Mouse (Mus musculus) thymus, adult 18-20 months (tissue): ENCODE measurements around the gene Gm20431.
A peak's percentile ranks its signal among the peaks of the same experiment; 100 is the strongest.

Source experiments
- DNase-seq, 2 experiments: peaks; one replicate each; pipeline ENCODE4 v3.0.0; 2022; ENCODE audit warnings: mixed read lengths in 2 of 2

Gm20431 gene

DNA sequence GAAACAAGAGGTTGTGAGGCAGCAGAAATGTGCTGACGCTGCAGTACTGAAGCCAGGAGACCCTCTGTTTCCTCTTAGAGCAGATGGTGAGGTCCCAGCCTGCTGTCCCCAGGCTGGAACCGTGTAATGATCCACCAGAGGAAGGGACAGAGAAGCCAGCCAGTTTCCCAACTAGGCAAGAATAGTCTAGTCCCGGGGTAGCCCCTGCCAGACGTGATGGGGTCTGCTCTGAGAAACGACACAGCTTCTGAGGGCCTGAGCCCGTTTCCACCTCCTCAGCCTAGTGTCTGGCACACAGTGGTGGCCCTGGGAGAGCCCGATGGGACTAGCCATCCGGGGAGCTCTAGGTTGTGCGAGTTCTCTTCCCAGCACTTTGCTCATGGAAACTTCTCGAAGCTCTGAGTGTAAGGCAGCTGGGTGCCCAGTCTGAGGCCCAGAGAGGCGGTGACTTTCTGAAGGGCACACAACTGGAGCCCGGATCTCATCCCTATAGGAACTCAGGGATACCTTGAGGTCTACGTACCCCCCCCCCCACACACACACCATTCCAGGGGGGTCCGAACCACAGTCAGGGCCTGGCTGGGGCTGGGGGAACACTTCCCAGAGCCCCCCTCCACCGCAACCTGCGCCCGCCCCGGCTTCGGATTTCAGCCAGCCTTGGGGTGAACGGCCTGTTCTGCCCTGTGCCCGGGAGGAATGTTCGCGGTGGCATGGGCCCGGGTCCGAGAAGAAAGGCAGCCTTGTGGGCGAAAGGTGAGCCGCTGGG lies 64.4 kb downstream of the Gm20431 start:
- no peak for DNase-seq

DNA sequence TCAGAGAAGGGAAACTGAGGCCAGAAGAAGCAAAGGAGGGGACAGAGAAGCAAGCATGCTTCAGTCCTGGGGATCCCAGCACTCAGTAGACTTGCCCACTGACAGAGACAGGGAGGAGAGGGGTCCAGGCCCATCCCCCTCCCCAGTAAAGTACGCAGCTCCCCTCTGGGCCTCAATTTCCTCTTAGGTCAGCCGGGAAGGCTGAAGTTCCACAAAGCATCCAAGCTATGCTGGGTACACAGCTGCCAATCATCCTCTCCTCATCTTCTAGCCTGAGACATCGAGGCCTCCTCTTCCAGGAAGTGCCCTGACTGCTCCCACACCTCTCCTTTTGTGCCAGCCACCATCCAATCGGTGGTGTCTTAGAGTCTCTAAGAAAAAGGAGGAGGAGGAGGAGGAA lies 65.0 kb downstream of the Gm20431 start:
- no peak for DNase-seq

DNA sequence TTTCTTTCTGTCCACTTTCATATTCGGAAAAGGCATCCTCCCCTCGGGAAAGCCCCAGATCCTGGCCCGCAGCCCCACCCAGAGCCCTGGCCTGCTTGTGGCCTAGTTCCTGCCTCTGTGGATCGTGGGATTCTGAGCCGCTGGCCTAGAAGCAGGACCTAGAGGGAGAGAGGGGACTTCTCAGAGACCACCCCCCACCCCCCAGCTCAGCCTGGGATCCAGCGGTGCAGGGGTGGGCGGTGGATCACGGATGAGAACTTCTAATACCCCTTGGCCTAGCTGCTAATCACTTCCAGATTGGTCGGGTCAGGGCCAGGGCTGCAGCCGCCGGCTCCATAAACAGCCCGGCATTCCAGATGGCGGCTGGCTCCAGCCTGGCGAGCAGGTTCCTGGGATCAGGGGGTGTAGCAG lies 65.5 kb downstream of the Gm20431 start:
- no peak for DNase-seq

DNA sequence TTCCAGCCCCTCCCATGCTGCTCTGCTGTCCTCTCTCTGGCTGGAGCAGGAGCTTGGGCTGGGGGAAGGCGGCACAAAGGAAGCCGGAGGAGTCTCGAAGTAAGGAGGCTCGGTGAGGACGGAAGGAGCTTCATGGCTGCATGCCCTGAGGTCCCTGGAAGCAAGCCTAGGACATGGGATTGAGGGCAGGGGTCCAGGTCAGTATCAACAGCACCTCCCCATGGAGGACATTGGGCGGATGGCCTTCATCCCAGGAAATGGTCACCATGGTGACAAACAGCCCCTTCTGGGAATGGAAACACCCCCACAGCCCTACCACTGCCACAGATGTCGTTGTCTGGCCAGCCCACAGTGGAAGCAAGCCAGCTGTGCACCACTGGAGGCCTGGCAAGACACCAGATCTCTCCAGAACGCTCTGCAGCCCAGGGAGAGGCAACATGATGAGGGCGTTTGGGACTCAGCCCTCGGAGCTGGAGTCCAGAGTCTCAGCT lies 66.8 kb downstream of the Gm20431 start:
- DNase-seq = no peak

DNA sequence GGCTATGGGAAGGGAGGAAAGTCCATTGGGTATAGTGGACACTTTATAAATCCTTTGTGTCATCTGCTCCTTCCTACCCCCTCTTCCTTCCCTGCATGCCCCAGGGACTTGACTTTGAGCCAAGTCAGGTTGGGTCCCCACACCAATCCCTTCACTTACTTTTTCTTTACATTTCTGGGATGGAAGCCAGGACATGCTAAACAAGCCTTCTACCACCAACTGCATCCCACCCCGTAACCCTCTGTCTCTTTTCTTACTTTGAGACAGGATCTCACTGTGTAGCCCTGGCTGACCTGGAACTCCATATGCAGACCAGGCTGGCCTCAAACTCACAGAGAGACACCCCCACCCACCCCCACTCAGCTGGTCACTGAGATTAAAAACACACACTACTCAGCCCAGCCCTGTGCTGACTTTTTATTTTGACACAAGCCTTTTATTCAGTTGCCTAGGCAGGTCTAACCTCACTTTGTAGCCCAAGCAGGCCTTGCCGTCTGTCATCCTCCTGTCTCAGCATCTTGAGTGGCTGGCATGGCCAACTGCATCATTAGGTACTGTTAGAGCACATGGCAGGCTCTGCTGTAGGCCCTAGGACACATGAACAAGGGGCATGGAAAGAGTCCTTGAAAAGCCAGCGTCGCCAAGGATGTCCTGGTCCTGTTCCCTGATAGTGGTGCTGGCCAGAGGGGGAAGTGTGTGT lies 67.6 kb downstream of the Gm20431 start:
- no peak for DNase-seq

DNA sequence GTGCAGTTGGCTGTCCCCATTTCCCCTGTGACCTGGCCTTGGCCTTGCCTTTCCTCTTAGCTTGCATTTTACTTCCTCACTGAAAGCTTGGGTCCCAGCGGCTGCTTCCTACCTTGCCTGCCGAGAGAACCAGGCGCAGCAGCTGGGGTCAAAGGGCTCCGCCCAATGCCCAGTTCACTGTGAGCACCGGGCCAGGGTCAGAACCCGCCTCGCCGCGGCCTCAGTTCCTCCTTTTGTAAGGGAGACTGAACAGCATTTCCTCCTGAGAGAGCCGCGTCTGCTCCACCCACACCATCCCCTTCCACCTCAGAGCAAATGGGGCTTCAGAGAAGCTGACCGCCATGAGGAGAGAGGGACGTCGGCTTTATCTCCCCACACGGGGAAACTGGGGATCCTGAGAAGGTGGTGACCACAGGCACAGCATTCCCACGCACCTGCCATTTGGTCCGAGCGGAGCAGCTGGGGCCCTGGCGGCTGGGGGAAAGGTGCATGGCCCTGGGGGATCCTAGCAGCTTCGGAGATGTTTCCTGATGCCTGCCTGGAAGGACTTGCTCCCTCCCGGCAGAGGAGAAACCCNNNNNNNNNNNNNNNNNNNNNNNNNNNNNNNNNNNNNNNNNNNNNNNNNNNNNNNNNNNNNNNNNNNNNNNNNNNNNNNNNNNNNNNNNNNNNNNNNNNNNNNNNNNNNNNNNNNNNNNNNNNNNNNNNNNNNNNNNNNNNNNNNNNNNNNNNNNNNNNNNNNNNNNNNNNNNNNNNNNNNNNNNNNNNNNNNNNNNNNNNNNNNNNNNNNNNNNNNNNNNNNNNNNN lies 72.3 kb downstream of the Gm20431 start:
- DNase-seq = peak; percentile 46 to 61

DNA sequence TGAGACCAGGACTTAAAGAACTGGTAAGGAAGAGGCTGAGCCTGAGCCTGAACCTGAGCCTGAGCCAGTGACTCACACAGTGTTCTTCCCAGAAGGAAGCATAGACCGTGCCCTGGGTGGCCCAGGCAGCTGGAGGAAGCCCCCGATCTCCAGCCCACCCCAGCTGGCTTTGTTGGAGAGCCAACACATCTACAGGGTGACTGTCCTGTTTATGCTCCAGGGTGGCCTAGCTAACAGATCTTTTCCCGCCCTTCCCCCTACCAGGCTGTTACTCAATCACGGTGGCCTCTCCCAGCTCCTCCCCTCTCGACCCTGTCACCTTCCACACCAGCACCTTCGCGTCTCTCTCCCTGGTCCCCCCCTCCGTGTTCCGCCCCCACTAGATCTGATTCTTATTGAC lies 74.3 kb downstream of the Gm20431 start:
- DNase-seq = no peak

DNA sequence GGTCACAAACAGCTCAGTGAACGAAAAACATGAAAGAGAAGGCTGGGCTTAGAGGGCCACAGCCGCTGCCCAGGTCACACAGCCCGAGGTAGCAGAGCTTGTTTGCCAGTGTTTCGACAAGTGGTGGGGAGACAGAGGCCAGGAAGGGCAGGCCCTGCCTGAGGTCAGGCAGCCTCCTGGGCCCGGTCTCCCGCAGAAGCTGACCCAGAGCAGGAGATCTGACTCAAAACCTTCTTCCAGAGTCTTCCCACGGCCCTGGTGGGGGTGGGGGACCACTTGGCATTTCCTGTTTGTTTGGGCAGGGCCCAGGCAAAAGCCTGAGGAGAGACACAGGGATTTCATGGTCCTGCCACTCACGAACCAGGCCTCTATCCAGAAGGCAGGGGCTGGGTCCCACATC lies 75.3 kb downstream of the Gm20431 start:
- no peak for DNase-seq

DNA sequence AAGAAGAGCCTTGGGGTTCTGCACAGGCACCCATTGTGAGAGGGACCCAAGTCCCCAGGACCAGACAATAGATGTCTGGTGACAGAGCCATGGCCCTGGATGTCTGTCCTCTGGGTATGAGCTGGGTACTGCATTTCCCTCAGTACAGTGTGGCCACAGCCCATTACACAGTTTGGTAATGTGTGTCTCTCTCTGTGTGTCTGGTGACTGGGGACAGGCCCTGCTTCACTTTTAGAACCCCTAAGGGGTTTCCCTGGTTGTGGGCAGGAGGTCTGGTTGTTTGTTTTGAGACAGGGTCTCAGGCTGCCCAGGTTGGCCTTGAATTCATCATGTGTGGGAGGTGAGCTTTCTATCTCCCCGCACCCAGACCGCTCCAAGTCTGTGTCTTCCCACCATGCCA lies 76.0 kb downstream of the Gm20431 start:
- no peak for DNase-seq

DNA sequence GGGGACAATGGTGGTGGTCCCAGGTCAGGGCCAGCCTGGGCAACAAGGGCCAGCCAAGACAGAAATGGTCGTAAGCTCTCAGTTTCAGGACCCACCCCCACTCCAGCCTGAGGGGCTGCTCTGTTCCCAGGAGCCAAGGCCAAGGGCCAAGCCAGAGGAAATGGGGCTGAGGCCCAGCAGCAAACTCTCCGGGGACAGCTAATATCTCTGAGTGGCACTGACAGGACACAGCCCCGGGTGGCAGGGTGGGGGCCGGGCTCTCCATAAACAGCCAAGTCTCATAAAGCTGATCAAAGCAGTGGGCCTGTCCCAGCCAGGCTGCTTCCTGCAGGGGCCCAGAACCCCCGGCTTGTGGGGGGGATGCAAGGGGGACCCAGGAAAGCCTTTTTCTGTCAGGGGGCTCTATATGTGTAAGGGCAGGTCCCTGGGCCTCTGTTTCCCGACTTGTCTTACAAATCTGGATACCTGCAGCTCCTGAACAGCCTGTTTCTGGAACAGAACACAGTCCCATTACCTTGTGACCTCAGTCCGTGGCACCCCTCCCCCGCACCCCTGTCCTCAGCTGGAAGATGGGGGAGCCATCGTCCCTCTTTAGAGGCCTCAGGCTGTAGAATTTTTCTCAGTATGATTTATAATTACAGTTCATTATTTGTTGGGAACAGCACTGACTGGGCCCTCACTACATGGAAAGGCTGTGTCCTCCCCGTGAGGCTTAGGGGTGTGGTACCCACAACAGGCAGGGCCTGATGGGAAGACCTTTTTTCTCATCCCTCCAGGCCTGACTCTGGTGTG lies 77.9 kb downstream of the Gm20431 start:
- no peak for DNase-seq

DNA sequence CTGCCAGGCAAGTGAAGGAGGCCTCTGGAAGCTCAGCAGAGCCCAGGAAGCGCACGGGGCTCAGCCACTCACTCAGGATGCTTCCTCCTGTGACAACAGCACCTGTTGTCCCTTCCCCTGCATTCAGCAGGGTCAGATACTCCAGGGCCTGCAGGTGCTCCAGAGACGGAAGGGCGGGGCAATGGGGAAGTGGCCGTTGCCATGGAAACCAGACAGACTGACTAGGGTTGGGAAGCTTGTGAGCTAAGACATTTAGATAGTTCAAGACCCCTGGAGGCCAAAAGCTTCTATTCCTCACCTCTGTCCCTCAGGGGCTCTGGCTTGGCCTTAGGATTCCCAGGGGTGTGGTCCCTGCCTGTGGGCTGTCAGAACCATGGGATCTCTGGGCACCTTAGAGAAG lies 82.8 kb downstream of the Gm20431 start:
- DNase-seq = peak; percentile 44 to 71

DNA sequence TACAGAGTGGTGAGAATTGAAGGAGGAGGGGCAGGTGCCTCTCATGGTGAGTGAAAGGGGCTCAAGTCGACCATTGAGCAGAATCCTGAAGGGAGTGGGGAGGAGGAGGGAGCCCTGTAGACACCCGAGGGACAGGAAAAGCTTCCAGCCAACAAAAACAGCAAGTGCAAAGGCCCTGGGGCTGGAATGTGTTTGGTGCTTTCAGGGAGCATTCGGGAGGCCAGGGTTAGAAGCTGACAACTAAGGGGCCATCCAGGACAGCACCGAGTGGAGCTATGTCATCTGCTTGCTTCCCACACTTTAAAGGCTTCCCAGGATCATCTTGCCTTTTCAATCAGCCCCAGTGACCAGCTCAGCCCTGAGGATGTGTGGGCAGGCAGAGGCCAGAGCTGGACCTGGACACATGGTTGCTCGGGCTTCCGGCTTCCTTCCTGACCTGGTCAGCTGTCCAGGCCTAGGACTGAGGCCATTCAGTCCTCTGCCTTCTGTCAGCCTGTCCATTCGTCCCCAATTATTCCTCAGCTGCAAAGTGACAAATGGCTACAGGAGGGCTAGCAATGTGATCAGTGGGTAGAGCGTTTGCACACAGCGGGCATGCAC lies 84.0 kb downstream of the Gm20431 start:
- no peak for DNase-seq

DNA sequence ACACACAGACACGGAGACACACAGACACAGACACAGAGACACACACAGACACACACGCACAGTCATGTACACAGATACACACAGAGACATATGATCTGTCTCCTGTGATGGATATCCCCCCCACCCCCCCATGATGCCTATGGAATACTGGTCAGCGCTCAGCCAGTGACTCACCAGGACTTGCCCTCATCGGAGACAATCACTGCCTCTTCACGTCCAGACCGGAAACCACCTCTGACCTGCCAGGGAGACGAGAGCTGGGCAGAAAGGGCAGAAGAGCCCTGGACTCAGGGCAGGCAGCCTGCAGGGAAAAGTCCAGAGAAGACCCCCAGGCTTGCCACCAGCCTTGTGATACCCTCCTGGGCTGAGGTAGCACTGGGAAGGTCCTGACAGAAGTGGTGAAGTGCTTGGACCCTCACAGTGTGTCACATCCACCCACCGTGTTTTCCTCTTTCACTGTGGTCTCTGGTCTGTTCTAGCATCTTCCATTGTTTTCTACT lies 85.1 kb downstream of the Gm20431 start:
- DNase-seq = no peak

DNA sequence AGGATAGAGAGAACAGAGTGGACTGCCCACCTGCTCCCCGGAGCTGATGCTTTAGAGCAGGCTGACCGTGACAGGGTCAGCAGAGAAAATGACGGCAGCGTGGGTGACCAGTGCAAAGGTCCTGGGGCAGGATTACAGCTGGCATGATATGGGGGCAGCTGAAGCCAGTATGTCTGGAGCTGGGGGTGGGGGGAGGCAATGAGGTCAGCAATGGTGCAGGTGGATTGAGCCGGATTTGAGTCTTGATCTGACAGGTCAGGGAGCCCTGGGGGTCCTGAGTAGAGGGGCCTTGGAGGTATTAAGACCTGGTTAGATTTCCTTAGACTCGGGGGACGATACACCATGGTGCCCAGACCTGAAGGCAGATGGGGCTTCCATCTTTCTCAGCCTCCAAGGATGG lies 85.7 kb downstream of the Gm20431 start:
- no peak for DNase-seq

DNA sequence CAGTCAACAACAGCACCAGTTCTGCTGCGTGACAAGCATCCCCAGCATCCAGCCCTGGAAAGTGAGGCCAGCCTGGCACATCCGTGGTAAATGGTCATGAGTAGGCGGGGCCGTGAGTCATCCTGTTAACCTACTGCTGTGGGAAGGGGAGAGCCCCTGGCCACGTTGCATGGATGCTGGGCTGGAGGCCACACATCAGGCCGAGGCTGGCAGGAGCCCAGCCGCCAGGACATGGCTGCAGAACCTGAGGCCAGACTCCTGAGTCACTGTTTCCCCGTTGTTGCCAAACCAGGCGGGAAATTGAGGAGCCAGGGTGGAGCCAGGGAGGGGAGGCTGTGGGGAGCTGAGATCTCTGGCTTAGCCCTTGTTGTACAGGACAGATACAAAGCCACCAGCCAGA lies 86.5 kb downstream of the Gm20431 start:
- DNase-seq = no peak

DNA sequence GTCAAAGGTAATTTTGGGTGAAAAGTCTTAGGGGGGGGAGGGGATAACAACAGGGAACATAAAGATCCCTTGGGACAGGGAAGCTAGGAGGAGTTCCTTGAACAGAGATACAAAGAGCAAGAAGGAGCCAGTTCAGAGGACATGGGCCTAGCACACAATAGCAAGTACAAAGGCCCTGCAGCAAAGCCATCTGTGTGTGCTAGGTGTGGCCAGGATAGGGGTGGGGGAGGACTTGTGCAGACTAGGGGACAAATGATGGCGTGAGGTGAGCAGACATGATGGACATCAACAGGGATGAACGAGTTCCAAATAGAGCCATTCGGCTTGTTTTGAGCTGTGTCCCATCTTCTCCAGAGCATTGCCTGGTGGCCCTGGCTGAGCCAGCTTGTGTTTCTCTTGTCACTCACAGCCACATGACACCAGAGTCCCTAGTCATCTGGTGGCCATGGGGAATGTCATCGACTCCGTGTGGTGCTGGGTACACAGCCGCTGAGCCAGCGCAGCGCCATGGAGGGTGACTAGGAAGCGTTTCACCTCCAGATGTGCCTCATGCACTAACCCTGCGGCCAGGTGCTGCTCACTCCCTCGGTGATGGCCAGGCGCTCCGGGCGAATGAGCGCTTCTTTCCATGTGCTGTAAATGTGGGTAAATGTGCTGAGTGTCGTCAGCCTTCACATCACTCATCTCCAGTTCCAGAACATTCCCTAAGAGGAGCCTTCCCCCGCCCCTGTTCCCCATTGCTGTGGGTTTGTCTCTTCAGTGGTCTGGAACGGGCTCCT lies 89.7 kb downstream of the Gm20431 start:
- DNase-seq = no peak

DNA sequence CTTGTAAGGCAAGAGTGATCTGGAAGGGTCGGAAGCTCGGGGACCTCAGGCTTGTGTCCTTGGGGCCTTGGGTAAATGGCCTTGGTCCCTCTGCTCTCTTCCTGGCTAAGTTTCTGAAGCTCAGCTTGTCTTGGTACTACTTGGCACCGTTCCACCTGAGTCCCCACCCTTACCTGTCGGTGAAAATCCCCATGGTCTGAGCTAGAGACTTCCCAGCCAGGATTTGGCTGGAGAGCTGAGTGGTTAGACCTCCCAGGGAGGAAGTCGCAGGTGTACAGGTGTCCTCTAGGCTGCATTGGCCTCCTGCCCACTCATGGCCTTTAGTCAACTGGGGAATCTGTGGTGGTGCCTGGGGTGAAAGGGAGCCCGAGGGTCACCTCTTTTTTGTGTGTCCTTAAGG lies 90.5 kb downstream of the Gm20431 start:
- no peak for DNase-seq

DNA sequence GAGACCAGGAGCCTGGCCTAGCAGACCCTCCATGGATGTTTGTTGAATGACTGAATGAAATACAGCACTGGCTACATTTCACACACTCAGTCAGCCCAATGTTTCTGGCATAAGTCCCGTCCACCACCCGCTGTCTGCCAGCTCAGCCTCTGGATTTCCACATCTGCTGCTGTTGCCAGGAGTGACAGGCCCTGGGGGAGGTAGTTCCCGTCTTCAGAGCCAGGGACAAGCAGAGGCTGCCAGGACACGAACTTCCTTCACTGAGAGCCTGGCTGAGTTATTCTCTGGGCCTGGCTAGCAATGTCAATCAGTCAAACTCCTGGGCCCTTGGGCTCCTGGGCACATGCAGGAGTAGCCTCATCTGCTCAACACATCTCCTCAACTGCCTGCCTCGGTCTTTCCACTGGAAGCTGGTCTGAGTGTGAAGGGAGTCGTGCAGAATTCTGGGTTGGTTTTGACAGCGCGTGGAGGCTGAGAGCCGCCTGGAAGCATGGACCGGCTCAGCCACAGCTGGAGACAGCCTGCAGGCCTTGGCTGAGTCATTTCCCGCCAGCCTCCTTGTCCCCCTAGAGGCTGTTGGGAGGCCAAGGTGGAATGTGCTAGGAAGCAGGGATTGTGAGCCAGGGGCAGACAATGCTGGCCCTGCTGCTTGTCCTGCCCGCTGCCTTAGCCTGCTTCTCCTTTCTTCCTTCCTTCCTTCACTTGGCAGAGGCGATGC lies 91.2 kb downstream of the Gm20431 start:
- no peak for DNase-seq

DNA sequence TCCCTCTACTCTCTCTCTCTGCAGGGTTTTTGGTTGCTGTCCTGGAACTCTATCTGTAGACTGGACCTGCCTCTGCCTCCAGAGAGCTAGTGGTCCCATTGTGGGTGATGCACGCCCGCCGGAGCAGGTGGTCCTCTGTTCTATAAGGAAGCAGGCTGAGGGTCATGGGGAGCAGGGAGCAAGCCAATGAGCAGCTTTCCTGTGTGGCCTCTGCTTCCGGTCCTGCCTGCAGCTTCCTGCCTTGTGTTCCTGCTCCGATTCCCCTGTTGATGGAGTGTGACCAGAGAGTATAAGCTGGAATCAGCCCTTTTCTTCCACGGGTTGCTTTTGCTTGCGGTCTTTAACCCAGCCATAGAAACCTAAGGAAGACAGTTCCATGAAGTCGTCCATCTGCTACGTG lies 93.2 kb downstream of the Gm20431 start:
- no peak for DNase-seq

DNA sequence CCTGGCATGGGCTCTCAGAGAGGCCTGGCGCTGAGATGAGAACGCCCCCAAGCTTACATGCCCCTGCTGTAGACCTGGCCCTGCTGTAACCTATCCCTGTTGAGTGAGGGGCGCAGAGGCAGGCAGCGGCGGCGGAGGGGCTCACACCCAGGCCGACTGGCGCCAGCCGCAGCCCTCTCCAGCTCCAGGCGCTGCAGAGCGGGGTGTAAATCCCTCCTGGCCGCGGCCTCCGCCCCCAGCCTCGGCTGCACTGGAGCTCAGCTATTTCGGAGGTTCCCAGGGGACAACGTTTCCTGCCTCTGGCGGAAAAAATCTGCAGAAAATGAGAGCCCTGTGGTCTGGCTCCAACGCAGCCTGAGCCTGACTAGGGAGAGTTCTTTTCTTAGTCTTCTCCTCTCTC lies 95.6 kb downstream of the Gm20431 start:
- no peak for DNase-seq

DNA sequence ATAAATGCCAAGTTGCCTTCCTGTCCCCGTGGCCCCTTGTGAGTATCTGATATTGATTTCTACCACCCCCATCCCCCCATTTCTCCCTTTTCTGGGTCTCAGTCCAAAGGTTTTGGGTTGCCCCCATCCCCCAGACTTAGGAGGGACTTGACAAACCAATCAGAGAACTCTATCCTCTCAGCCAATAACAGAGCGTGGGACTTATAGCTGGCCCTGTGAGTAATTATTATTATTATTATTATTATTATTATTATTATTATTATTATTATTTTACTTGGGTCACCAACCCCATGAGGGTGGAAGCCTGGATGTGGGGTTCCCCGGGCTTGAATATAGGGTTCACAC lies 96.0 kb downstream of the Gm20431 start:
- no peak for DNase-seq
